Mouse (Mus musculus) telencephalon, adult 2 months (tissue): ENCODE measurements at regions not wholly inside any gene's neighbourhood (a gene's known extent, or its start where the extent isn't known, plus 50 kb on each side); places are given as distances from the start of the nearest gene placed in this dataset.

ENCODE experiments used
- DNase-seq: peaks from one replicate; pipeline ENCODE4 v3.0.0-alpha.2; 2011; ENCODE audit warnings: low read depth, low spot score

DNA sequence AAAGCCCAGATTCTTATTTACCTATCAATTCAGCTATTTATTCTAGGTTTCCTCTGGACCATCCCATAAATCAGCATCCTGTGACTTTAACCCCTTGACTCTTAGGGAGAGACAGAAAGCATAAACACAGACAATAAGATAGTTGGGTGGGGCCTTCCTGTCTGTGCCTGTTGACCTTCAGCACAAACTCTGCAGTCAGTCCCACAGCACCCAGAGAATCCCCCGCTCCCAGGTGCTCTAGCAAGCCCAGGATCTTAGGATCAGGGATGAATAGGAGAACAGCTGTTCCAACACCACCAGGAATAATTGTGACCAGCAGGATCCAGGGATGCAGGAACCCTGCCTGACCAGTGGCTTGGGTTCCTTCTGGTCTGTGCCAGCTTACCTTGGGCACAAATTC, 107.8 kb downstream of the Basp1 start:
- DNase-seq, result no peak

DNA sequence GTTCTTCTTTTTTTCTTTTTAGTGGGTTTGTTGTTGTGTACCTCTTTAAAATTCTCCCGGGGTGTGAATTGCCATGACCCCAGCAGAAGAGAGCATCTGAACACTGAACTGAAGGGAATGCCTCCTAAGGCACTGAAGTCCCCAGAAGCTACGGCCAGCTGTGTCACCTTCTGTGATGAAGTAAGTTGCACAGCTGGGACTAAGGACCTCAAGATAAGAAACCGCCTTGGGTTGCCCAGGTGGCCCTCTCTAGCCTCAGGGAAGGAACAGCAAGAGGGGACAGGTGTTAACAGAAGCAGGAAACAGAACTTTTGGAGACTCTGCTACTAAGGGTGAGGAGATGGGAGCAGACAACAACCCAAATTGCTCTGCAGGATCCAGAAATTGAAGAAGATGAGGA, 110.2 kb downstream of the Basp1 start:
- no peak for DNase-seq

DNA sequence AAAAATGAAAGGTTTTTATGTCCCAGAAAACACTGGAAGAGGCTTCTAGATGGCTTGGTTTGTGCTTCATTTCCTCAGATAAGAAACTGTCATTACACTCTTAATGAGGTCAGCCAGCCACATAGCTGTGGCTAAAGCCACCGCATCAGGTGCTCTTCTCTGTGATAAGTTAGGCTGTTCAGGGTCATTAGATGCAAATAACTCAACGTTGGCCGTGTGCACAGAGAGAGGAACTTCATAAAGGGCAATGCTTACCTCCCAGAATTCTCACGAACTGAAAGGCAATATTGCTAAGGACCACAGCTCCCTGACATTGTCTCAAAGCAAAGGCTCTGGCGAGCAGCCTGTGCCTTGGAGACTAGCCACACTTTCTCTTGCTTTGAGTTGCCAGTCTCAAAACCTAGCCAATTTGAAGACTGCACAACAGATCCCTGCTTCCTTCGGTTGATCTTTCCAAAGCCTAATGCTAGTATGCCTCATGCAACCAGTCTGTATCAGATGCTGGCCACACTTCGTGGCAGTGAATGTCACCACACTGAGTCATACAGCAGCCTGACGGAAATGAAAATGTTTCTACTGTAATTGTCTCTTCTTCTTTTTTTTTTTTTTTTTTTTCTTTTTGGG, 110.8 kb downstream of the Basp1 start:
- DNase-seq, result no peak

DNA sequence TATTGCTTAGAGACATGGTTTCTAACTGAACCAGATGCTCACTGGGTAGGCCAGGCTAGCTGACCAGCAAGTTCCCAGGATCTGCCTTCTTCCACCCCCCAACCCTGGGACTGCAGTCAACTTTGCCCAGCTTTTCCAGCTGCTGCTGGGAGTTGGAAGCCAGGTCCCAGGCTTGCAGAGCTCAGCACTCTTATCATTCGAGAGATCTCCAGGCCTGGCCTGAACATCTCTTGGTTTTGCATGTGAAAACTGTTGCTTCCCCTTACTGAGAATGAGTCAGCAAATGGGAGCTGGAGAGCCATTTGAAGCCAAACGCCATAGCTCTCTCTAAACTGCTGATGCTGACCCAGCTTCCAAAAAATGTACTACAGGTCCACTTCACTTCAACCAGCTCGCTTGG, 111.8 kb downstream of the Basp1 start:
- DNase-seq, result no peak

DNA sequence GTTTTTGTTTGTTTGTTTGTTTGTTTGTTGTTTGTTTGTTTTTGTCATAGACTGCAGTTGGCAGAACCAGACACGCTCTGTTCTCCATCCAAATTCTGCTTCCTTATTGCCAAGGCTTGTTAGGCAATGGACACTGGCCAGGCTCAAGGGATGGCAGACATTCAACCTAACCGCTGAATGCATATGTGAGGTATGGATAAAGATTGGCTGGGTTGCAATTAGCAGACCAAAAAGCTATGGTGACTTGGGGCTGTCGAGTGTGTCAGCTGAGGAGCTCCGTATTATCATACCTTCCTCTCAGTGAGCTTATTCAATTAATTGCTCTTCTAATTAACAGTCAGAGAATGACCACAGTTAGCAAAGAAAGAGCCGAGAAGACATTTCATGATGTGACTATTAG, 116.3 kb downstream of the Basp1 start:
- no peak for DNase-seq

DNA sequence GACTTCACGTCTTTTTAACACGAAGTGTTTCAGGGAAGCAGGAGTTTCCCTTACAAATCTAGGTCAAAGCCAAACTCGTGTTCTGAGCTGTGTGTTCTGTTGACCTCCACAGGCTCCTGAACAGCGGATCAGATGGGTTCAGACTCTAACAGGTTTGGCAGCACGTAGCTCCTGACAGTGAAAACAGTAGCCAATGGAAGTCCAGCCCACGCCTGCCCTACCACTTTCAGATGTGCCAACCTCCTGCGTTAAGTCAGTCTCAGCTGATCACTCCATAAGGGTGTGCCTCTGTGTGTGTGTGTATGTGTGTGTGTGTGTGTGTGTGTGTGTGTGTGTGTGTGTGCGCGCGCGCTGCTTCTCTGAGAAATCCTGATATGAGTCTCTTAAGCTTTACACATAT, 116.8 kb downstream of the Basp1 start:
- DNase-seq, result no peak

DNA sequence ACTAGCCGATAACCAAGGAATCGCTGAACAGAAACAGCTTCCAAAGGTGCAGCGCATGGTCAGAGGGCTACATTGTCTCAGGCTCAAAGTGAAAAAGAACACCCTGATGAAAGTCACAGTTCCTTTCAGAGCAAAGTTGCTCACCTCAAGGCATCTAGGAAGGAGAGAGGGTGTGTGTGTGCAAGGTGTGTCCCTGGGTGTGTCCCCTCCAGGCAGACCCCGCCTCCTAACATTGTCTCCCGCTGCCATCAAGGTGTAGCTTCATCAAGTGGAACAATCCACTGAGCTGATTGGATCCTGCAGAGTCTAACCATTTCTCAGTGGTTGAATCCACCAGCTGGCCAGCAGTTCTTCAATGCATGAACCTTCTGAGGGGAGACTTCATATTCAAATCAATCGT, 117.8 kb downstream of the Basp1 start:
- DNase-seq, result no peak

DNA sequence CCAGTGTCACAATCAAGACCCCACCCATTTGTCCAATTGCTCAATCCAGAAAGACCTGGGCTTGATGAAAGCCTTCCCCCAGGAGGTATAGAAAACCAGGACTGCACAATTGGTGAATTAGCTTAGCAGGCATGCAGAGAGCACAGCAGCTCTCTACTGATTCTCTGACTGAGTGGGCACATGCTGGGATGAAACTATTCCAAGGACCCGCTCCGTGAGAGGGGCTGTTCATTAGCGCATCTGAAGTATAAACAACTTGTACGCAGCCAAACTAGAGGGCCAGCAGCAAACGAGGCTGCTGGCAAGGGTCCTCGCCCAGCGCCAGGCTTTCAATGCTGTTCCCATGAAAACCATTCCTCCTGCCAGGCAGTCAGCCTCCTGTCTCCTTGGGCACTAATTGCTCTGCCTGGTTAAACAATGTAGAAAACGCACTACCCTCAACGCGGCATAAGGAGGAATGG, 122.3 kb downstream of the Basp1 start:
- DNase-seq, result no peak

DNA sequence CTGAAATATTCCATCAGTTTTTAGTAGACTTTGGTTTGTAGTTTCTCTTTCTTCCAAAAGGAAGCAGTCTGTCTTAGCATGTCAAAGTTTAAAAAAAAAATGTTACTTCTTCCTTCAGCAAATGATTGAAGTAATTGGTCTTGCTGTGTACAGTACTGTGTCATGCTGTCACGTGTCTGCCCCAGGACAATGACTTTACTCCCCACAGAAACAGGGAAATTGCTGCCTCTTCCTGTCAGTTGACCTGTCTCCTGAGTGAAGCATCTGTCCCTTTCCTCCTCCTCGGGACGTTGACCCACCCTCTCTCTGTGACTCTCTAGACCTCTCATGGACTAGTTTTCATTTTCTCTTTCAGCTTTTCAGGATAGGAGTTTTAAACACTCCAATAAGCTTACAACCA, 125.7 kb downstream of the Basp1 start:
- no peak for DNase-seq

DNA sequence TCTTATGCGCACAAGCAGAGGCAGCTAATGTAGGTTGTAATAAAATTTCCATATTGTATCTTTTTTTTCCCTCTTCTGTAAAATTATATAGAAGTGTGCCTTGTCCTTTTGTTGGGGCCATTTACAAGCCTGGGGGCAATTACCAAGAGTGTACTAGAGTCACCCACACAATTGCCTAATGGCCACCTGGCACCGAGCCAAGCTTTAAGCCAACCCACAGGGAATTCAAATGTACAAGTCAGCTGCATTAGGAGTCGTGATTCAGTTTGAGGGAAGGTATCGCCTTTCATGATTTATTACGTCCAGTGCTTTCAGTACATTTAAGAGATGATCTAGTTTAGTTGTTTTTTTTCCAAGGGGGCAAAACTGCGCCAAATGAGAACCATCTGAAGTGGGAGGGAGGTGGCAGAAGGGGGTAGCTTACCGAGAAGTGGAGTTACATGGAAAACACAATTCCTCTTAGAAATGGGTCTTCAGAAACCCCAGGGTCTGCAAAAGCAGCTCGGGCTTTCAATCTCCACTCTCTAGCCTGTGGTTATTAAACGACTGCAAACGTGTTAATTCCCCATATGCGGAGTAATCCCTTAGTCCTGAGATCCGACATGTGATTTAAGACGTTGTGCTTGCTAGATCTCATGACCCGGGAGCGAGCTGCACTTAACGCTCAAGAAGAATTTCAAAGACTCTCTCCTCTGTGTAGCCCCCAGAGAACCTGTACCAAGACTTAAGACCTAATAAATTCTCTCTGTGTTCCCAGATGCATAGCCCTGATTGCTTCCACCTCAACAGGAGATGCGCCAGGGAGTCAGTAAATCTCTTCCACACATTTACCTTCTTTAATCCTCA, 129.0 kb downstream of the Basp1 start:
- DNase-seq, result no peak

DNA sequence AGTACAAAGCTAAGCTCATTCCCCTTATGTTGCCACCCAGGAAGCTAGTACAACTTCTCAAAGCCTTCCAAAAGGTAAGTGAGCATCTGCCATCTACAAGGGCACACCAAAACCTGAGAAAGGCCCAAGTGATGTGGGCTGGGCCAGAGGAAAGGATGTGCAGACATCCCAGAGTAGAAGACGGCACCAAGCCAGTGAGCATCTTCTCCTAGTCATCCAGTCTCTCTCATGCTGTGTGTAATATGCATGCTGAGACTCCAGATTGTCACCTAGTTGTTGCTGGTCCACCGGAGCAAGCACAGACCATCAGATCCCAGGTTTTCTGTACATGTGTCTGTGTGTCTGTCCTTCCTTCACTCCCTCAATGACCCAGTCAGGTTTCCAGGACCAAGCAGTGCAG, 129.9 kb downstream of the Basp1 start:
- DNase-seq, result no peak

DNA sequence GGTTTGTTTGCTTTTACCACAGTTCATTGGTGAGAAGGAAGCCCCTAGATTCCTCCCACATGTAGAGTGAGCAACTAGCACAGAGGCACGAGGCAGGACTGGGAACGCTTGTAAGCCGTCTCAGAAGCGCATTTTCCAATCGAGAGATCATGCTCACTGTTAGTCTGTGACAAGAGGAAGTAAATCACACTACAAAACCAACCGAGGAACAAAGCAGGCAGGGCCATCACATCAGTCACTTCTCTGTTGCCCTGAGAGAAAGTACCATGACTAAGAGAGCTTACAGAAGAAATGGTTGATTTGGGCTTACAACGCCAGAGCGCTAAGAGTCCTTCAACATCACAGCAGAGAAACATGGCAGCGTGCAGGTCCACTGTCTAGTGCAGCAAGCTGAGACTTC, 131.2 kb downstream of the Basp1 start:
- no peak for DNase-seq

DNA sequence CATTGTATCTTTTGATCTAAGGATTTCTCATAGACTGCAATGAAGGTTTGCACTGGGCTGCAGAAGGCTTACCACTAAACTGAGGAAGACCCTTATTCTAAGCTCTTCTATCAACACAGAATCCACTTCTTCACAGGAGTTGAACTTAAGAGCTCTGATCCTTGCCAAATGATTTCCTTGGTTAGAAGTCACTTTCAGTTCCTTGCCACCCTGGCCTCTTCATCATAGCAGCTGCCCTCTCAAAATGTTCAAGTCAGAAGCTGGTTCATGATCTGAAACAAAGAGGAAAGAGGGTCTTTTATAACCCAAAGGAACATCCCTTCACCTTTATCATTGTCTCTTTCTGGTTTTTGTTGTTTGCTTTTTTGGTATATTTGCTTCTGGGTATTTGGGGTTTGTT, 131.6 kb downstream of the Basp1 start:
- no peak for DNase-seq

DNA sequence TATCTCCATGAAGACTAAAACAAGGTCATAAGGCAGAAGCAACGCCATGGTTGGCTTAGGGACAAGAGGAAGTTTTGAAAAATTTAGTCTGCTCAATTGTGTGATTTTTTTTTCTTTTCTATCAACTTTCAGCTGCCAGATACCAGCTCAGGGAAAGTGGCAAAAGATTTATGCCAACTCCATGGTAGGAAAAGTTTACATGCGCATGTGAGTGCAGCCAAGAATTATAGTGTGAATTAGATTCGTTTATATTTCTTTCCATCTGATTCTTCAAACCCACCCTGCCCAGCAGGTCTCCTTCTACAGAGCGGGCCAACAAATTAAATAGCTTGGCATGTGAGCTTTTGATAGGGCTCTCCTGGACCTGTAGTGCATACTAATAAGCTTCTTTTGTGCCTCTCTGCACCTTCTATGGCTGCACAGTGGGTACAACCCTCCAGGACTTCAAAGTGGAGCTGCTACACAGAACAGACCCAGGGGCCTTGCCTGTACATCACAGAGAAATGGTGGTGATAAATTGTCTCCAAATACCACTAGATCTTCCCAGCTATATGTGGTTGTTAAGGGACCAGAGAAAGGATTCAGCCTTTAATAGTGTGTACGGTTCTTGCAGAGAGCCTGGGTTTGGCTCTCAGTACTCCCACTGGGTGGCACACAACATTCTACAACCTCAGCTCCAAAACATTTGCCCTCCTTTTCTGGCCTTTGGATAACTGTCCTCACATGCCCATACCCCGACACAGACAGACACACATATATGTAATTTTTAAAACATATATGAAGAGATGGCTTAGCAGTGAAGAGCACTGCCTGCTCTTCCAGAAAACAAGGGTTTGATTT, 135.0 kb downstream of the Basp1 start:
- DNase-seq, result no peak

DNA sequence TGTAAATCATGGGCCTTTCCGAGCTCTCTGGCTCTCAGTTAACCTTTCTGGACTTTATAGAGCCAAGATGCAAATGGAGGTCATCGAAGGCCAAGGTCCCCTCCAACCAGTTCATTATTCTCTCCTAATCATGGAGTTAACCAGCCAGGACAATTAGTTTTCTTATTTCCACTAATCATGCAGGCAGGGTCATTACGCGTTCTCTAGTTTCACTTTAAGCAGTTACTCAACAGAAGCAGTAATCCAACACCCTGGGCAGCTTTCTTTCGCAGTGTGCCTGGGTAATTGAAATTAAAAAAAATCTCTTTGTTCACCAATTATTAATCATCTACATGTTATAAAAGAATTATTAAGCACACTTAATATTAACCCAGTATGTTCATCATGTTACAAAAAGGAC, 137.3 kb downstream of the Basp1 start:
- DNase-seq, result no peak

DNA sequence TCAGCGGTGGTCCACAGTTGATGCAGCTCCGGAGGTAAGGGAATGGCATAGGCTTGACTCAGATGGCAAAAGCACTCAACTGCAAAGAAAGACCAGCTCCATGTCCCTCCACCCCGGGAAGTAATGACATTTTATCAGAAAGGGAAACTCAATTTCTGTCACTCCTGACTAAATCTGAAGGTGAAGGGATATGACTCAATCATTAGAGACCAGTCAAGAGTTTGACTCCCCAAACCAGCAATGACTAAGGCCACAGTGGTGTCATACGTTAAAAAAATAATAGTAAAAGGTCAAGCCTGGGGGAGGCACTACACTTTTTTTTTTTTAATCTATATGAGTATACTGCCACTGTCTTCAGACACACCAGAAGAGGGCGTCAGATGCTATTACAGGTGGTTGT, 141.7 kb downstream of the Basp1 start:
- DNase-seq, result no peak

DNA sequence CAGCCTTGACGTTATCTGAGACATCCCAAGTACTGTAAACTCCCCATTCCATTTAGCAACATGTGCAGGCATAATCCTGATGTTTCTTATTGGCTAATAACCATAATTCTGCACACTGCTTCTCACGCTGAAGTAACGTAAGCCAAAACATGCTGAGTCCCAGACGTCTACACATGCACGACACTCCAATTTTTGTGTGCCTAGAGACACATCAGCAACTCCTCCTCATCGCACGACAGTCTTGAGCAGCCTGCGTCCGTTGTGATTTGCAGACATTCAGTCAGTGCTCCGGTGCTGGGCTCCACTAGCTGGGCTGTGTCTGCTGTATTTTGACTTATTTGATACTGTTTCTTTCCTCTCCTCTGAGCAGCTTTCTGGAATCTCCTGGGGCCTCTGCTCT, 143.2 kb downstream of the Basp1 start:
- DNase-seq, result no peak

DNA sequence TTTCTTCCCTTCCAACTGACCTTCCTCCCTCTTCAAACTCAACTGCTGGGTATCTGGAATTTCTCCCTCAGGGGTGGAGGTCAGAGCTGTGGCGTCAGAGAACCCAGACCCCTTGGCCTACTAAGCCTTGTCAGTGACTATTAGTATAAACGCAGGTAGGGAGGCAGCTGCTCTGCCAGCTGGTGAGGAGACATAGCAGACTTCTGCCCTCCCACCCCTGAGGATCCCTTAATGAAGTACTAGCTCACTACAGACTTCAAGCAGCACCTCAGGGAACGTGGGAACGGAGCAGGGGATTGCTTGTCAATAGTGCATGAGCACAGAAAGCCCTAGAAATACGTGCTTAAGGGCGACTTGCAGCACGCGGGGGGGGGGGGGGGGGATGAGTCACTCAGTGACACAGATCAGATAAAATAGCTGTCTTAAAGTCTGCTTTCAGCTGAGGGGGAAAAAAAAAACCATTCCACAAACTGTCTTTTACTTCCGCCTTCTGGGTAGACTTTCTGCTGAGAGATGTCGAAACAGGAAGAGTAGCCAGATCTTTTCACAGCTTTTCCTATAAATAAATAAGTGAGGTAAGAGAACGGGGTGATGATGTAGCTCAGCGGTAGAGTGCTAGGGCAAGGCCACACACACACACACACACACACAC, 144.1 kb downstream of the Basp1 start:
- peak; percentile 72 for DNase-seq

DNA sequence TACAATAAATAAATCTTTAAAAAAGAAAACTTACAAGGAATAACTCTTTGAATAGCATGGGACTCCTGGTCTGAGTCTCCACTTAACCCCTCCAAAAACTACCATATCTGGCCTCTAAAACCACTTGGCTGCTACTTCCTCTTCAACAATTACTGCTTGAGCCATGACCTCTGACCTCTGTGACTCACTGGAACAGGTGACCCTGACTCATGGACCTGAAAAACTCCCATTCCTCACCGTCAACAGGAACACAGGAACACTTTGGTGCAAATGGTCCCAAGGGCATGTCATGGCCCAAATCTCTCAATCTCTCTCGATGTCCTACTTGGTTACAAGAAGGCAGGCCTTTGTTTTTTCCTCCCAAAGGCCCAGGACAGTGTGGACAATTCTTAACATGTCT, 145.1 kb downstream of the Basp1 start:
- DNase-seq, result no peak

DNA sequence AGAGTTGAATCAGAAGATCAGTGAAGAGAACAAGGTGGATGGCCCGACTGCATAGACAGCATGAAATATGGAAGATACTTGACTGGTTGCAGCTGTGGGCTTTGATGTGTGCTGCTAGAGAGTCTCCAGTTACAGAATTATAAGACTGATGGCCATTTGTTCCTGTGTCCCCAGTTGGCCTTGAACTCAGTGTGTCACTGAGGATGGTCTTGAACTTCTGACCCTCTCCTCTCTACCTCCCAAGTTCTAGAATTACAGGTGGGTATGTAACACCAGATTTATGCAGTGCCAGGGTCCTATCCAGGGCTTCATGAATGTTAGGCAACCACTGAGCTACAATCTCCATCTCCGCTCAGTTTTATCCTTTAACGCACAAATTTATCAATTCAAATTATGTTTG, 146.1 kb downstream of the Basp1 start:
- no peak for DNase-seq

DNA sequence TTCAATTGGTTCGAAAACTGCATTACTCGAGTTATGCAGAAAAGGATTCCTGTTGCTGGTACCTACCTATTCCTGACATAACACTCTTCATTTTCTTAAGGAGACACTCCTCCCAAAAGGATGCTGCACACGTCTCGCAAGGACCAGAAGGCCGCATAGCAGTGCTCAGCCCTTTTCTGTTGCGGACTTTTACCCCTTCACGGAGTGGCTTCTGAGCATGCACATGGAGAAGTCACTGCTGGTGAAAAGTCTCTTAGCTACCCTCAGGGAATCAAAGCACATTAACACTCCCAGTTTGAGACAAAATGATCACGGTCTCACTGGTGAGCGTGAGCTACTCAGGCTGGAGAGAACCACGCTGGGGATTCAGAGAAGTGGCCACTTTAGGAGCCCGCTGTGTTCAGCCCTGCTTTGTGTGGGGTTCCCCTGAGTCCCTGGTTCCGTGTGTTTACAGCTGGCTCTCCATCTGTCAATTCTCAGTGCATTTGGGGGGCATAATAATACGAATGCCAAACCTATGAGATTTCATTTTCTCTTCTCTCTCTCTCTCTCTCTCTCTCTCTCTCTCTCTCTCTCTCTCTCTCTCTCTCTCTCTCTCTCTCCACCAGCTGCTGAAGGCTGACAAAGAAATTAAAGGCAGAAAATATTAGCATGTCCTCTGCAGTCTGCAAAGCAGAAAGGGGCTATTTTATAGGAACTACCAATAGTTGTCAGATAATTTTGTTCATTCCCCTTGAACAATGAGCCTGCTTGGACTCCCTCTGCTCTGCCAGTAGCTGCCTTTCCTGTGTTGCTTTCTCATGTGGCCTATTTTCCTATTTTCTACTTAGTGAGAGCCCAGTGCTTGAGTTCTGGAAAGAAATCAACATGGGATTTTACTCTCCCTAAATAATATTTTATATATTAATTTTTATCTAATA, 160.7 kb downstream of the Basp1 start:
- DNase-seq, result no peak
